Mouse (Mus musculus): Measurements from ENCODE around the gene Acod1. TPM values are rescaled to one million over a fixed set of nuclear protein-coding genes. Genes with fewer than 3 reads are reported as not detected.

The Acod1 gene
- total RNA-seq, 2 experiments from 2014 or later, result not detected

GRCm38 (mm10) chr14:103071471-103071870 lies 24.7 kb downstream of the Acod1 start:
- DNase-seq (ENCODE audit: low spot score in 2 of 2), result no peak

DNA sequence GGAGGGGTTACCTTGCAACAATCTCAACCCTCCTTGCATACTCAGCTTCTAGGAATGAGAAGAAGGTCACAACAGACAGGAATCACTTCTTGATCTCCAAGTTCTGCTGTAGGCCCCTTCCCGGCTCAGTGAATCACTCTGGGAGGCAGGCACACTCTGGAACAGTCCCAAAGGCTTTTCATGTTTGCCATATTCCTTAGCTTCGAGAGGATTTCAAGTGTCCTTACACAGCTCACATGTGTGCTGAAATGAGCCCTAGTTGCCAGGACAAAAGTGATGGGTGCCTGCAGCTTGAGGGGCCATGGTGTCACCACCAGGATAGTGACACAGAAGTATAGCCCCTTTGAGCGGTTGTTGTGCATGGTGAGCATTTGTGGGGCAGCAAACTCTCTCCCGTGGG lies 26.0 kb downstream of the Acod1 start:
- no peak for DNase-seq (ENCODE audit: low spot score in 2 of 2)

- no peak for DNase-seq (ENCODE audit: low spot score in 2 of 2)
Measured at GRCm38 (mm10) chr14:103073825-103074224, 27.0 kb downstream of the Acod1 start.

DNA sequence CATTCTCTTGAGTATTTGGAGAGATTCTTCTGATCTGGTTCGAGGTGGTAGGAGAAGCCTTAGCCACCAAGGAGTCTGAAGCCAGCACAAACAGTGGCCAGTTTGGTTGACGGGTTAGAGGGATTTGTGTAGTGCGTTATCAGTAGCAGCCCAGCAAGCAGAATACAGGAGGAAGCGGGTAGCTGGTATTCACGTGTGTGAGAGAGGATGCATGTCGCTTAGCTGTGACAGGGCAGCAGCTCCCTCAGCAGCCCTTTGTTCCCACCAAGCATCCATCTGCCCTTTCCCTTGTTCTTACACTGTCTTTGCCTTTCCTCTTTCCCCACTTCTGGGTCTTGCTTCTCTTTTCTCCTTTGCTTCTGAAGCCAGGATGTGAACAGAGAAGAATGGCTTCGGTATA lies 28.4 kb downstream of the Acod1 start:
- no peak for DNase-seq (ENCODE audit: low spot score in 2 of 2)

GRCm38 (mm10) chr14:103077272-103078005 lies 30.7 kb downstream of the Acod1 start:
- DNase-seq (ENCODE audit: low spot score in 2 of 2), result no peak

DNA sequence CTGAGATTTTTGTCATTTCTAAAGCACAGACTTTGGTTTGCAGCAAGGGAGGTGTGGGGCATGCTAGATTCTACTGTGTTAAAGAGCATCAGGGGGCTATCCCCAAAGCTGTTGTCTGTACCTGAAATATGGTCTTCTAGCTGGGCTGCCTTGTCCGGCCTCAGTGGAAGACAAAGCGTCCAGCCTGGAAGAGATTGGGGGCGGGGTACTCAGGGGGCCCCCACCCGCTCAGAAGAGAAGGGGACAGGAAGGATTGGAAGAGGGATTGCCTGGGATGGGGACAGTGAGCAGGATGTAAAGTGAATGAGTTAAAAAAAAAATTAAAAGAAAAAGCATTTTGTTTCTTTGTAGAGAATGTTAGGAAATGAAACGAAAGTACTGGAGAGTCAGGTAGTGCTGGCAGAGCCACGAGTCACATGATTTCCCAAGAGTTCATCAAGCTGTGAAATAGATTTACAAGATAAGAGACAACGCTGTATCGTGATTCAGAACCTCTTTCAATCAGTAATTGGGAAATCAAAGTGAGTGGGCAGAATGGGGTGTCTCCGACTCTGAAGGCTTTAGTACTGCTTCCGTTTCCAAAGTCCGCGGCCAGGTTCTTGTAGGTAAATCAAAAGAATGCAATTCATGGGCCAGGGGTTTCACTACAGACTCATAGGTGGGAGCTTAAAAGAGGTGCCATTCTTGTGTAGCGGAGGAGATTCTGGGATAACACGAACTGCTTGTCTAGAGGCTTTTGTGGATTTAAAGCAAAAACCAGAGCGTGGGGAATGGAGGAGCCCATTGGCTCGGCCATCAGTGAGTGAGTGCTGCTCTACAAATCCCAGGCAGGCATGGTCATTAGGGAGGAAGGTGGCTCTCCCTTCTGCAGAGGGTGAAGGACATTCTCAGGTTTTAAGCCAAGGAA lies 31.5 kb downstream of the Acod1 start:
- no peak for DNase-seq (ENCODE audit: low spot score in 2 of 2)

DNA sequence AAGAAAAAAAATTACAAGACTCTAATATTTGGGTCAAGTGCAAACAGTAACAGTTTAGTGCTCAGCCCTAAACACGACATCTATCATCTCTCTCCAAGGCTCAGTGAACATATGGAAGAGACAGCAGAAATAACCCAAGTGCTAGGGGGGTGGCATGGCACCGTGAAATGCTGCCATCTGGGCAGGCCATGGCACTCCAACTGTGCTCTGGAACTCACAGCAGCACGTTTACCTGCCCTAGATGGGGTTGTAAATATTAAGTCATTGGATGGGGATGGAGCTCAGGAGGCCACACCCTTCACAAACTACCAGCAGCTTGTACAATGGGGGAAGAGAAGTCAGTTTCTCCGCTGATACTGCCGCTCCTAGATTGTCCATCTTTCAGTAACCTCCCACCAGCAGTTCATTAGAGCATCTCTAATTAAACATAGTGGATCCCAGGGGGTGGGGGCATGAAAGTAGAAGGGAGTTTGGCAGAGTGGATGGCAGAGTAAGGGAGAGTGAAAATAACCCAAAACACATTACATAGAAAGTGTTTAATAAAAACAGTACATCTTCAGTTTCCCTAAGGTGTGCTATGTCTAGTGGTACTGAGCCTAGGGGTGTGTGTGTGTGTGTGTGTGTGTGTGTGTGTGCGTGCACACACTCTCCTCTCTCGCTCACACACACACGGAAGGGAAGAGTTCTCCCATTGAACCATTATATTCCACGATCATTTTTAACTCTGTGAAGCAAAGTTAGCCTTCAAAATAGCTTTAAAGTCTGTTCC lies 32.6 kb downstream of the Acod1 start:
- no peak for DNase-seq (ENCODE audit: low spot score in 2 of 2)

DNA sequence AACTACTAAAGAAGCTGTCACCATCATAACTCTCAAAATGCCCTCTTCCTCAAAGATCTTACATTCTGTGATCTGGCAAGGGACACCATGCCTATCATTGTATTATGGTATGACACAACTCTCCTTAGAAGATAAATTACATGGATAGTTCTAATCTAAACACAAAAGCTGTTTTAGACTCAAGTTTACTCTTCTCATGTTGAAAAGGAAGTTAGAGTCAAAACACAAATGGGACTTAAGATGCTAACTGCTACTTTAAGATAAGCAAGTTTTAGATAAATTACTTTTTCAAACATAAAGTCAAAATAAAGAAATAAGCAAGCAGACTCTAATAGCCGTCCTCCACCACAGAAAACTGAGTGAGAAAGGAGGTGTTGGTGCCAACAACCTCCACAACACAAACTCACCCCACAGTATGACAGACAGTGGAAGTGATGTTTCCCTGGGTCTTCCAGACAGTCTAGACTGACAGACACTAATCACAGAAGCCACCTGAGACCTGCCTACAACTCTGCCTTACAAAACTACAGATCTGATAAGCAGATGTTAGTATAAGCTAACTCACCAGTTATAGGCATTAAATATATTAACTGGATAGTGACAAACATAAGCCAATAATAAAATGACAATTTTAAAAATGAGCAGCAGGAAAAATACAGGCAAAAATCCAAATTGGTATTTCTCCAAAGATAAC lies 39.2 kb downstream of the Acod1 start:
- DNase-seq (ENCODE audit: low spot score in 2 of 2), result no peak

- DNase-seq (ENCODE audit: low spot score in 2 of 2), result no peak
Measured at GRCm38 (mm10) chr14:103086671-103087324, 40.0 kb downstream of the Acod1 start.

DNA sequence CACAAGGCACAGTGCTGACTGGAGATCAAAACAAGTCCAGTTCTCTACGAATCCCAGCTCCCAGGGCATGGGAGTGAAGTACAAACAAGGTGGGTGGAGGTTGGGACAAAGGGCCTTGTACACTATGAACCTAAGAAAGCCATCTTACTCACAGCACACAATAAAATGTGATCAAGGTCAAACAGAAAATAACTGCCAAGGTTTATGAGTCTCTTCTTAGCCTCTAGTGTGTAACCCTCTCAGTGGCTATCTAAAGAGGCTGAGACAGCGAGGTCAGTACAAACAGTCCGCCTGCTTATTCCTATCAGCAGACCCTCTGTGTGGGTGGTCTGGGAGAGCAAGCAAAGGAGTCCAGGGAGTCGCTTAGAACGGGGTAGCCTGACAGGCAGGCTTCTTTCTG lies 41.1 kb downstream of the Acod1 start:
- no peak for DNase-seq (ENCODE audit: low spot score in 2 of 2)

- DNase-seq (ENCODE audit: low spot score in 2 of 2), result peak in 1 of 2 experiments; percentile 35
Measured at GRCm38 (mm10) chr14:103088624-103089023, 41.8 kb downstream of the Acod1 start.

DNA sequence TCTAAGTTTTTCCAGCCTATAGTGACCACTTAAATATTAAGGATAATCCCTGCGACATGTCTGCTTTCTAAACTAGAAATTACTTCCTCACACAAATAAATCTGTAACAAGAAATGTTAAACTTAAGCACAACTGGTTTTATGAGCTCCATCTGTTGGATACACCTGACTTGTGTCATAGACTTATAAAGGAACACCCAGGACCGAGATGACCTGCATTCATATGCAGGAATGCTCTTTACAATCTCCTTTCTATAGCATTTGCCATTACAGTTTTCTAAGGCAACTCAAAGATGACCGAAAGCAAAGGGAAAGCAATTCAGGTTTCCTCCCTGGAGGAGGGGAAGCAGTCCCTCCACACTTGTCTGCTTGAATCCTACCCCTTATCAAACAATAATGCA lies 46.5 kb downstream of the Acod1 start:
- no peak for DNase-seq (ENCODE audit: low spot score in 2 of 2)

GRCm38 (mm10) chr14:103093670-103094069 lies 46.9 kb downstream of the Acod1 start:
- DNase-seq (ENCODE audit: low spot score in 2 of 2), result no peak

DNA sequence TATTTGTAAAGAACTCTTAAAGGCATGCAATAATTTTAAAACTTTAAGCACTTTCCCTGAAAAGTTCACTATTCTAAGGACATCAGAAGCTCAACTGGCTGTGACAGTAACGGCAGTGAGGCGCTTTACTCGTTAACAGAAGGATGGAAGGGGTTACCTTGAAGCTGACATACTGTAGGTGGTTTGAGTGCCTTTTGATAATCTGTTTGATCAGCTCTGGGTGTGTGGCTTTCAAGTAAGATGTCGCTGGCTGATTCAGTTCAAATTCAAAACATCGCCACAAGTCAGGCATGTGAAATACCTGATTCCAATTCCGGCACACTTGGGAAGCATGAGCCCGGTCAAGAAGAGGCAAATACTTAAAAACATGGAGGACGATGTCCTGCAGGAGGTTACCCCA lies 48.3 kb downstream of the Acod1 start:
- no peak for DNase-seq (ENCODE audit: low spot score in 2 of 2)

- no peak for DNase-seq (ENCODE audit: low spot score in 2 of 2)
Measured at GRCm38 (mm10) chr14:103095826-103096225, 49.0 kb downstream of the Acod1 start.

DNA sequence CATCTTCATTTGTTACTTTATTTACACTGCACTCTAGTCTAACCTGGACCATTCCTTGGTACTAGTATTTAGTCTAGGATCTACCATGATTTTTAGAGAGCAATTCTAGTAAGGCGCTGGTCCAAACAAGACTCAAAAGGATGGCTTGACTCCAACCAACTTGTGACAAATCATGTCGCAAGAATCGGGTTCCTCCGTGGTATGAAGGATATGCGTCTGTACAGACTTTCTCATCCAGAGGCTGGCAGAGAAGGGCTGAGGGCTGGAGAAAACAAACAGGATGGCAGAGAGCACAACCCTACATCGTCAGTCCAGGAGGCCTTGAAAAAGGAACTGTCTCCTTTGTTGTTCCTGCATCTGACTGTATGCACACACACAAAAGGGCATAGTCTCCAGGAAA lies 49.8 kb downstream of the Acod1 start:
- peak in 1 of 2 experiments; percentile 34 for DNase-seq (ENCODE audit: low spot score in 2 of 2)

DNA sequence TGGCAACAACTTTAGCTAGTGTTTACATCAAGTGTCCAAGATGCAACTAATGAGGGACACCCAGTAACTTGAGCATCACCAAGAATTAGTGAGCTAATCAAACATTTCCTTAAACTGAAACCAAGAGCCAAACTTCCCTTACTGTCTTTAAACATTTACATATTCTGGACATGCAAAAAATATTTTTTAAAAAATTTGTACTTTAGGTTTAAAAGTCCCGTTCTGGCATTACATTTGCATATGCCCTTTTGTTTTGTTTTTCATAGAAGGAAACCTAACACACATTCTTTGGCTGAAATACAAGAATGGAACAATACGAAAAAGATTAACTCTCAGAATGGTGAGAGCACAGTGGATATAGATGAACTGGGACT lies 51.4 kb downstream of the Acod1 start:
- no peak for DNase-seq (ENCODE audit: low spot score in 2 of 2)

DNA sequence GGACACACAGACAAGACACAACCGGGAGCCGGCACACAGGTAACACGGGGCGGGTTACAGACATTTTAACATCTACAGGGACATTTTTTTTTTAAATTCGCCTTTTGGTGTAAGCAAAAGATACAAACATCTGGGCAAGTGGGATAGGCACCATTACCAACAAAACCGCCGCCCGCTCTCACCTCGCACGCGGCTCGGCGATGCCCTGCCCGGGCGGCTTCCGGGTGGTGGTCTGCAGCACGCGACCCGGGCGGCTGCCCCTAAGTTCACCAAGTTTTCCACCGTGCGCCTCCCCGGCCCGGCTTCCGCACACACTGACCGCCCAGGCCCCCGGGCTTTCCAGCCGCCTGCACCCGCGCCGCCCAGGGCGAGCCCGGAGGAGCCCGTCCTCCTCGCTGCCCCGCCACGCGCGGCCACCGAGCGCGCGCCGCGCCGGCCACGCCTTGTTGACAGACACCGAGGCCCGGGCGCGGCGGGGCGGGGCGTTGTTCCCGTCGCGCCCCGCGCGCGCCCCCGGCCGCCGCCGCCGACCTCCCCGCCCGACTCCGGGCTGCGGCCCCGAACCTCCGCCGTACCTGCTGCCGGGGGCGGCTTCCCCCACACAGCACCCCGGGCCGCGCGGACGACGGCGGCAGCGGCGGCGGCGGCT lies 51.9 kb downstream of the Acod1 start:
- peak; percentile 90 to 91 for DNase-seq (ENCODE audit: low spot score in 2 of 2)

DNA sequence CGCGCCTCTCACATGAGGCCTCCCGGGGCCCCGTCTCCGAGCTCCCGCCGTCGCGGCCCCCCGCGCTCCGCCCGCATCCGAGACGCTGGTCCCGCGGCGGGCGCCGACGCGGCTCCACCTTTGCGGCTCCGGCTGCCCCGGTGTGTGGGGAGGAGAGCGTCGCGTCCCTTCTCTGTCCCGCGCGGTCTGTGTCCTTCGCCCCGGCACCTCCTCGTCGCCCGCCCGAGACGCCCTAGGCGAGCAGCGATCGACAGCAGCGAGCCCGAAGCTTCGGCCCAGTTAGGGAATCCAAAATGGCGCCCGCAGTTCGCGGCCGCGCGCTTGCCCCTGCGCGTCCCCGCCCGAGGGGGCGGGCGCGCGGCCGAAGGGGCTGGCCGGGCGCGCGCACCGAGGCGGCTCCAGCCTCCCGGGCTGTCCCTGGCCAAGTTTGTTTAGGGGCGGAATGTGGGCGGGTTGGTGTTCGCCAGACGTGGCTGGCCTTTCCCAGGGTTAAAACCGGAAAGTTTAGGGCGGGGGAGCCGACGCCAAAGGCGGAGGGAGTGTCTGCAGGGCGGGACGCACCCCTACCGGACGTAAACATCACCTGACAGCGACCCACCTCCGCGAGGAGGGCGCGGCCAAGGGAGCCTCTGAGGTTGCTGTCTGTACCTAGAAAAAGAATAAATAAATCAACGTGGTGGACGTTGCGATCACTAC lies 52.6 kb downstream of the Acod1 start, which contains the start of gene Fbxl3:
TSS of gene Fbxl3 (minus strand) at position 329 of the 696 bp plus-strand sequence.
- DNase-seq (ENCODE audit: low spot score in 2 of 2), result peak; percentile 87 to 88
